Mouse (Mus musculus) liver, adult 2 months (tissue): ENCODE results near the gene Drd1. TPM values are rescaled to one million over a fixed set of nuclear protein-coding genes. Genes with fewer than 3 reads are reported as not detected.

Experiments used
- DNase-seq: peaks from one replicate; pipeline ENCODE4 v3.0.0-alpha.2; 2011; ENCODE audit warnings: low read depth, low spot score; ENCODE audit errors: extremely low read depth
- H3K27ac ChIP-seq: fragments of 200-500 bp; replicated peaks from 2 replicates; pipeline ENCODE4 v1.5.1; 2012; ENCODE audit warnings: low read depth, mild to moderate bottlenecking, control low read depth, inconsistent platforms, low read length; ENCODE audit not compliant: insufficient read depth
- H3K27me3 ChIP-seq: fragments of 200-500 bp; 2 replicates; pipeline ENCODE4 v1.6.1; 2012; ENCODE audit warnings: mild to moderate bottlenecking, moderate library complexity, low read length, inconsistent platforms; ENCODE audit not compliant: control insufficient read depth, insufficient read depth
- H3K36me3 ChIP-seq: fragments of 200-500 bp; 2 replicates; pipeline ENCODE4 v1.6.1; 2012; ENCODE audit warnings: low read length, inconsistent platforms; ENCODE audit not compliant: control insufficient read depth, insufficient read depth
- H3K4me1 ChIP-seq: fragments of 200-500 bp; 2 replicates; pipeline ENCODE4 v1.6.1; 2011; ENCODE audit warnings: low read length; ENCODE audit not compliant: control insufficient read depth, insufficient read depth
- H3K4me3 ChIP-seq: fragments of 200-500 bp; 2 replicates; pipeline ENCODE4 v1.5.1; 2011; ENCODE audit warnings: low read depth, mild to moderate bottlenecking, control low read depth, low read length, moderate library complexity; ENCODE audit not compliant: insufficient read depth
- H3K79me2 ChIP-seq: fragments of 200-500 bp; 2 replicates; pipeline ENCODE4 v1.6.1; 2012; ENCODE audit warnings: inconsistent platforms, mild to moderate bottlenecking, low read length, moderate library complexity; ENCODE audit not compliant: control insufficient read depth, insufficient read depth
- H3K9ac ChIP-seq: fragments of 200-500 bp; 2 replicates; pipeline ENCODE4 v1.6.1; 2012; ENCODE audit warnings: low read depth, mild to moderate bottlenecking, control low read depth, inconsistent platforms, low read length
- CTCF ChIP-seq: fragments of 200-500 bp; IDR thresholded peaks from 2 replicates; pipeline ENCODE4 v1.5.1; 2011; ENCODE audit warnings: low read depth, low read length, control low read depth
- POLR2A ChIP-seq: fragments of 200-500 bp; IDR thresholded peaks from 2 replicates; pipeline ENCODE4 v1.6.1; 2011; ENCODE audit warnings: low read length, control low read depth; ENCODE audit not compliant: insufficient read depth; ENCODE audit errors: extremely low read depth
- WGBS: fragments of 180-500 bp; shearing (Covaris S2); methylation state at CpG from one replicate; pipeline ENCODE4 v1.1.7; 2018; 5-methylcytosine and 5-hydroxymethylcytosine counted together
- polyA plus RNA-seq: library from polyadenylated mRNA; depleted of rRNA; stranded (reverse); fragments of >200 nt; gene quantifications from 2 replicates; pipeline ENCODE4 v1.2.3, GENCODE M21; 2012
- total RNA-seq: library from RNA; depleted of rRNA; stranded (reverse); fragments of >200 nt; gene quantifications from 2 replicates; pipeline ENCODE4 v1.2.3, GENCODE M21; 2014

Drd1 gene
- total and polyA plus RNA-seq, 2 experiments, result not detected

DNA sequence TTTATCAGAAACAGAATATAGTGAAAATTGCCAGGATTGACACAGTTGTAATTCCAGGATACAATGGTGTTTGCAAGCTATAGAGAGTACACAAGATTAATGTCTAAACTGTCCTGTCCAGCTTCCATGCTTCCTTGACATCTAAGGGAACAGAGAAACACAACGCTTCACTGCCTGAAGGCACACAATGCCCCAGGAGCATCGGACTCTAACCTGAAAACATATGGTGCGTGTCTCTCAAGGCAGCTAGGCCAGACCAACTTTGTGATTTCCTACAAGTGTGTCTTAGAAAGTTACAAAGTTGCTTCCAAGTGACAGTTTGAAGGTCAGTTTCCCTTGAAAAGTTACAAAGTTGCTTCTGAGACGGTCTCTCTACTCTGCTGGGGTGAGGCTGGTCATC lies 41.7 kb upstream of the Drd1 start:
- H3K27me3 ChIP-seq, result no peaks in the 10 kb centered on the region
- peaks cover 4% of the 10 kb centered on the region for H3K4me1 ChIP-seq
- 96% methylated on average over 4 of the region's 4 CpGs for WGBS
- TF ChIP-seq POLR2A (no peak), CTCF (no peak)
- no peak overlapping the region for H3K4me3 ChIP-seq
- DNase-seq, result no peak
- H3K27ac ChIP-seq, result no peak overlapping the region
- H3K36me3 ChIP-seq, result peaks cover 67% of the 10 kb centered on the region
- no peaks in the 10 kb centered on the region for H3K79me2 ChIP-seq
- no peak overlapping the region for H3K9ac ChIP-seq

DNA sequence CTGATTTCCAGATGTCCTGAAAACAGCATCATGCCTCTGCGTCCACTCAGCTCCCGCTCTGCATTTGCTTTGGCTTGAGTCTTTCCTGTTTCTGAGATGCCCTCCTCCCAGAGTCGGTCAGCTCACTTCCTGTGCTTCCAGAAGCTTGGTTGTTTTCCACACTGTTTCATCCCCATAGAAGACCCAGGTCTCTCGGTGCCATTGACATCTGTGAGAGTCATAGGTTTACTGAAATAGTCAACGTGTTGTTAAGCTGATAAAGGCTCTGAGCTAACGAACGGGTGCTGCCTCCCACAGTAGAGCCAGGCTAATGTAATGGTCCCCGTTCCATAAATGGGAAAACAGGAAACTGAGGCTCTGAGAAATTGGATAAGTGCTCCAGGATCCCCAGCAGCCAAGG lies 40.2 kb upstream of the Drd1 start:
- Histone ChIP-seq H3K79me2 (no peaks in the 10 kb centered on the region), H3K4me1 (peaks cover 2% of the 10 kb centered on the region), H3K27ac (no peak overlapping the region), H3K27me3 (no peaks in the 10 kb centered on the region), H3K4me3 (no peak overlapping the region), H3K9ac (no peak overlapping the region), H3K36me3 (peaks cover 70% of the 10 kb centered on the region)
- 82% methylated on average over 8 of the region's 8 CpGs for WGBS
- no peak for TF ChIP-seq POLR2A
- no peak for TF ChIP-seq CTCF
- DNase-seq, result no peak

DNA sequence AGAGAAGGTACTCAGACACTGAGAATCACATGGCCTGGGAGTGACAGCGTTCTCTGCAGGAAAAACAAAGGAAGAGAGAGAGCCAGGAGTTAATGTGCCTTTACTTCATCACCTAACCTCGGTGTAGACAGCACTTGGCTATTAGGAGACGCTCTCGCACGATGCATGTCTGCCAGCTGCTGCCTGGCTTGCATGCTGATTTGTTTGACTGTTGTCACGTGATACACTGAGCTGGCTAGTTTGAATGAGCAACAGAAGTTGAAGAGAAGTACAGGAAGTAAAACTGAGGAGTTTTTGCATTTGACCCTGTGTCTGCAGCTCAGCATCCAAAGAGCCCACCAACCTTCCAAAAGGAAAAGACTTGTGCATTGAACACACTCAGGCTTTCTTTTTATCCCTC lies 39.5 kb upstream of the Drd1 start:
- WGBS, result 76% methylated on average over 6 of the region's 6 CpGs
- Histone ChIP-seq H3K9ac (no peak overlapping the region), H3K27me3 (no peaks in the 10 kb centered on the region), H3K79me2 (no peaks in the 10 kb centered on the region), H3K36me3 (peaks cover 64% of the 10 kb centered on the region), H3K27ac (no peak overlapping the region), H3K4me3 (no peak overlapping the region), H3K4me1 (no peaks in the 10 kb centered on the region; the same call in 1 of the 2 replicates)
- TF ChIP-seq CTCF, result no peak
- no peak for TF ChIP-seq POLR2A
- DNase-seq, result no peak

DNA sequence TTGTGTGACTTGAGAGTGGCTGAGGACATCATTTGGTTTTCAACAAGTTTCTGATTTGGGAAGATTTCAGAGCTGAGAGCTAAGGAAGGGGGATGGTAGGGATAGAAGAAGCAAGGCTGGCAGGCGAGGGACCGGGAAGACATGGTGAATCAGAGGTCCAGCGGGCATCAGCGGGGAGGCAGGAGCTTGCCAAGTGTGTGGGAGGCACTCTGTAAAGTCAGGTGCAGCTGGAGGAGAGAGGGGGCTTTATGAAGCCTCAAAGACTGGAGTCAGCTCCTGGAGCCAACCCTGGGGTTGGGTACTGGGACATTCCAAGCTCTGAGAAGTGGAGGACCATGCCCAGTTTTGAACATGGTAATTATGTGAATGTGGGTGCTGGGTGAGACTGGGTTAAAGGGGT lies 38.8 kb upstream of the Drd1 start:
- H3K4me3 ChIP-seq, result no peak overlapping the region
- H3K4me1 ChIP-seq, result no peaks in the 10 kb centered on the region; the same call in 1 of the 2 replicates
- H3K27ac ChIP-seq, result no peak overlapping the region
- DNase-seq, result no peak
- no peak overlapping the region for H3K9ac ChIP-seq
- no peak for TF ChIP-seq POLR2A
- WGBS, result 88% methylated on average over 4 of the region's 4 CpGs
- no peaks in the 10 kb centered on the region for H3K79me2 ChIP-seq
- H3K36me3 ChIP-seq, result peaks cover 68% of the 10 kb centered on the region
- H3K27me3 ChIP-seq, result no peaks in the 10 kb centered on the region

DNA sequence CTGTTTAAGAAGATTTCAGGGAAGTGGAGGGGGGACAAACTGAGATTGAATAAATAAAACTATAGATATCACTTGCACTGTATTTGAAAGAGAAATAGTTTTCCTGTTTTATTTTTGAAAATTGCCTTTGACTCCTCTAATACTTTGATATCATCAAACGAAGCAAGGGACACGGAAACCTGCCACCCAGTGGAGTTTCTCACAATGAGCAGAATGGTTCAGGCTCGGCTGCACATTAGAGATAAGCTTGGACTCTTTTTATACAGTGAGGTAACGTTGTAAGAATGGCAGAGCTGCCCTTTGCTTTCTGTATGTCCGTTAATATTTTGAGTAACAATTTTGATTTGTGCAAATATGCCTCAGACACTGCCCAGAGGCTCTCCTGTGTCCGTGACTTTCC lies 36.2 kb upstream of the Drd1 start:
- Histone ChIP-seq H3K9ac (no peak overlapping the region), H3K4me1 (no peaks in the 10 kb centered on the region), H3K4me3 (no peak overlapping the region), H3K36me3 (peaks cover 68% of the 10 kb centered on the region), H3K79me2 (no peaks in the 10 kb centered on the region), H3K27me3 (no peaks in the 10 kb centered on the region), H3K27ac (no peak overlapping the region)
- TF ChIP-seq POLR2A (no peak), CTCF (no peak)
- WGBS, result 87% methylated on average over 6 of the region's 6 CpGs
- DNase-seq, result no peak

DNA sequence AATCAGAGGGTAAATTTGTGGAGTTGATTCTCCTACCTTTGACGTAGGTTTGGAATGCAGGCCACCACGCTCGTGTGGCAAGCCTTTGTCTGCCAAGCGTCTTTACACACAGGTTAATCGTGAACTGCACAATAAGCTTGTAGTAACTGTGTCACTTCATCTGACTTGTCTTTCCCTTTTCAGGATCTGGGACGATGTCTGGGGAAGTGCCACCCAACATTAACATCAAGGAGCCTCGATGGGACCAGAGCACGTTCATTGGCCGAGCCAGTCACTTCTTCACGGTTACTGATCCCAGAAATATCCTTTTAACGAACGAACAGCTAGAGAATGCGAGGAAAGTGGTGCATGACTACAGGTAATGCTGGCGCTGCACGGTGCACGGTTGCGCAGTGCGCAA lies 29.8 kb upstream of the Drd1 start:
- TF ChIP-seq CTCF (no peak), POLR2A (no peak)
- H3K27me3 ChIP-seq, result no peaks in the 10 kb centered on the region
- H3K4me1 ChIP-seq, result peaks cover 4% of the 10 kb centered on the region
- no peak overlapping the region for H3K4me3 ChIP-seq
- H3K27ac ChIP-seq, result no peak overlapping the region
- peaks cover 42% of the 10 kb centered on the region for H3K36me3 ChIP-seq
- 91% methylated on average over 18 of the region's 18 CpGs for WGBS
- no peak overlapping the region for H3K9ac ChIP-seq
- no peak for DNase-seq
- peaks cover 7% of the 10 kb centered on the region; the same call in 1 of the 2 replicates for H3K79me2 ChIP-seq
